Mouse (Mus musculus): Measurements from ENCODE around the gene Fcgbp.

- TF ChIP-seq EP300 (IDR thresholded peaks at IDR 0.05; ENCODE audit: insufficient read depth, low read depth, low read length) = no peak
- peak; percentile 76 for TF ChIP-seq CTCF (IDR thresholded peaks at IDR 0.05; ENCODE audit: low read depth, low read length)
Measured at GRCm38 (mm10) chr7:28168320-28169115, 97.5 kb downstream of the Fcgbp start.
